Mouse (Mus musculus) bone marrow, adult 2 months (tissue): ENCODE data around the gene Sipa1l3.

Experiments
- CTCF ChIP-seq: fragments of 200-500 bp; IDR thresholded peaks from 2 replicates; pipeline ENCODE4 v1.5.1; 2011; ENCODE audit warnings: low read length, control low read depth; ENCODE audit not compliant: control insufficient read depth, insufficient read depth
- POLR2A ChIP-seq: fragments of 200-500 bp; IDR thresholded peaks from 2 replicates; pipeline ENCODE4 v1.6.1; 2011; ENCODE audit warnings: low read depth, mild to moderate bottlenecking, control low read depth, low read length, borderline replicate concordance; ENCODE audit not compliant: control insufficient read depth

DNA sequence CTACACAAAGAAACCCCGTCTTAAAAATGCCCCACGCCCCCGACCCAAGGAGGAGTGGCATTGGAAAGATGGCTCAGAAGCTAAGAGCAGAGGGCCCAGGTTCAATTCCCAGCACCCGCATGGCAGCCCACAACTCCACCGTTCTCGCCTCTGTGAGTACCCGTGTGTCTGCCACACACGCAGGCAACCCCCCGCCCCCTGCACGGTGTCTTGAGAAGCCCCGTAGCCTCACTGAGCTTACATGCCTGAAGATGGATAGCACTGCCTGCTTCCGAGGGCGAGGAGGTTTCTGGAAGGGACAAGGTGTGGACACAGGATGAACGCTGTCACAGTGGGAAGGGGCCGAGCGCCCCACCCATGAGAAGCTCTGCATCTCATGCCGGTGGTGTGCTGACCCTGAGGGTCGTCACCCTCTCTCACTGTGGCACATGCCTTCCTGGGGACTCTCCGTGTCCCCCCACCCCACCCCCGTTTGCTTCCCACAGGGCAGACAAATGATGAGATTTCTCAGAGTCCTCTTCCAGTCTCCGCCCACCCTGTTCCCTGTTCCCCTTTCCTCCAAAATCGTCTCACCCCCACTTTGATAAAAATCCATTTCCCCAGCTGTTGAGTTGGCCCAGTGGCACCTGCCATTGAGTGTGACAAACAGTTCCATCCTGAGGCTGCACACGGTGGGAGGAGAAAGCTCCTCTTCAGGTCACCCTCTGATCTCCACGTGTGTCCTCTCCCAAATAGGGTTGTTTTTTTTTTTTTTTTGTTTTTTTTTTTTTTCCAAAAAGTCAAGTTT is 222.4 kb downstream of the Sipa1l3 start:
- TF ChIP-seq CTCF (no peak), POLR2A (no peak)
